Mouse (Mus musculus): ENCODE data around the gene Agl.

DNA sequence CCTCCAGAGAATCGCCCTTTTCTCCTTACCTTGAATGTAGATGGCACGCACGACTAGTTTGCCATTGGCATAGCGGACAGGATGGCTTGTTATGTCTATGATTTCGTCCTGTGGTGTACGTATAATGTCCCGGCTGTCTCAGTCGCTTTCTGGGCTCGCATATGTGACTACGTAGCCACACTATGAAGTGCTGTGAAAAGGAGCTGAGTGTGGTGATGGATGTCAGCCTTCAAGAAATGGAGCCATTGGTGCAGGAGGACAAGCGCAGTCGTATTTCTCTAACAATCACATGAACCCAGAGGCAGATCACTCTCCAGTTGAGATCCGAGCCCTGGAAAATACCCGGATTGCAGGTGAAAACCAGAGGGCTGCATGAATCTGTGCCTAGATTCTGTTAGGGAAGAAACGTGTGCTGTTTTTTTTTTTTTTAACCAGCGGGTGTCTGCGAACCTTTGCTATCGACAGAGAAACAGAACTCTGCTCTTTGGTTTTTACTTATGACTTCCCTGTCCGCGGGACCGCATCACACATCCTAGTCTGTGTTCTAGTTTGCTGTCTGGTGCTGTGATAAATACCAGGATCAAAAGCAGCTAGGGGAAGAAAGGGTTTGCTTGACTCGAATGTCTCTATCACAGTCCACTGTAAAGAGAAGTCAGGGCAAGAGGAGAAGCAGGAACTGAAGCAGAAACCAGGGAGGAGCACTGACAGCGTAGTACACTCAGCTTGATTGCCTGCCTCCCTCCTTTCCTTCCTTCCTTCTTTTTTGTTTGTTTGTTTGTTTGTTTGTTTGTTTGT lies 28.9 kb upstream of the Agl start:
- no peak for TF ChIP-seq CTCF (IDR thresholded peaks at IDR 0.05; ENCODE audit: low read depth)
- no peak for TF ChIP-seq EP300 (optimal IDR thresholded peaks at IDR 0.05)

Data from stomach, postnatal 0 days (tissue).